Mouse (Mus musculus) midbrain, embryonic 16.5 days (tissue): ENCODE data around the gene Gm49318. TPM values are rescaled to one million over a fixed set of nuclear protein-coding genes. Genes with fewer than 3 reads are reported as not detected.

ENCODE experiments used
- ATAC-seq: fragments of 200-750 bp; cut with Nextera tagmentation; 2 replicates; pipeline ENCODE4 v1.8.0; 2017; ENCODE audit warnings: moderate TSS enrichment
- H3K27ac ChIP-seq: fragments of 300-500 bp; sonication (generic); 2 replicates; pipeline ENCODE4 v1.5.1; 2014; ENCODE audit warnings: mild to moderate bottlenecking, low read length, mixed read lengths
- H3K27me3 ChIP-seq: fragments of 300-500 bp; sonication (generic); 2 replicates; pipeline ENCODE4 v1.6.1; 2014; ENCODE audit warnings: low read depth, low read length, mixed read lengths; ENCODE audit not compliant: control insufficient read depth, insufficient read depth
- H3K36me3 ChIP-seq: fragments of 300-500 bp; sonication (generic); 2 replicates; pipeline ENCODE4 v1.6.1; 2014; ENCODE audit warnings: mild to moderate bottlenecking, low read length, moderate library complexity, mixed read lengths; ENCODE audit not compliant: control insufficient read depth, insufficient read depth
- H3K4me1 ChIP-seq: fragments of 300-500 bp; sonication (generic); 2 replicates; pipeline ENCODE4 v1.6.1; 2014; ENCODE audit warnings: mild to moderate bottlenecking, low read length, mixed read lengths; ENCODE audit not compliant: control insufficient read depth, insufficient read depth
- H3K4me2 ChIP-seq: fragments of 300-500 bp; sonication (generic); 2 replicates; pipeline ENCODE4 v1.6.1; 2014; ENCODE audit warnings: mild to moderate bottlenecking, low read length, mixed read lengths
- H3K4me3 ChIP-seq: fragments of 300-500 bp; sonication (generic); 2 replicates; pipeline ENCODE4 v1.5.1; 2014; ENCODE audit warnings: low read depth, mild to moderate bottlenecking, low read length, moderate library complexity, mixed read lengths
- H3K9ac ChIP-seq: fragments of 300-500 bp; sonication (generic); 2 replicates; pipeline ENCODE4 v1.6.1; 2014; ENCODE audit warnings: low read depth, low read length, mixed read lengths
- H3K9me3 ChIP-seq: fragments of 300-500 bp; sonication (generic); replicated peaks from 2 replicates; pipeline ENCODE4 v1.6.1; 2014; ENCODE audit warnings: mild to moderate bottlenecking, low read length, mixed read lengths; ENCODE audit not compliant: control insufficient read depth, poor library complexity, severe bottlenecking
- WGBS: fragments of 180-500 bp; shearing (Covaris S2); extraction: QIAGEN DNeasy Blood & Tissue Kit; methylation state at CpG from one replicate; pipeline ENCODE4 v1.1.7; 2014; 5-methylcytosine and 5-hydroxymethylcytosine counted together
- polyA plus RNA-seq: library from polyadenylated mRNA; unstranded; fragments of >200 nt; fragmentation: Nextera tagmentation; extraction: Ambion mirVana; gene quantifications from 2 replicates; pipeline ENCODE4 v1.2.1, GENCODE M21; 2015

Gene Gm49318
- polyA plus RNA-seq, 1 experiment from 2014 or later, result not detected

DNA sequence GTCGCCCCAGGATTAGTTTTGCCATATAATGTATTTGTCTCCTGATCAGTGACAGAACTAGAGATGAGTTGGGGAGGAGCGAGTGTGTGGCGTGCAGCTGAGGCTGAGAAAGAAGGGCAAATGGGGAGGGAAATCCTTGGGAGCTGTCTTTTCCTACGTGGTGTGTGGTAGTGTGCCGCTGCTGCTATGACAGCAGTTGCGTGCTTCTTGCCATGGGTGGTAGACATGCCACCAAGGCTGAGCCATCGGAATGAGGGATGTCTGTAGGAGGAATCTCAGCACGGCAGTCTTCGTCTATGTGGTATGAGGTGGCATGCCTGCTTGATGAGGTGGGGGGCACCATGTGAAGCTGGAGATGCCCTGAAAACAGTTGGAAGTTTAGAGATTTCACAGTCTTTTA, 40.7 kb downstream of the Gm49318 start:
- Histone ChIP-seq H3K9me3 (no peaks in the 10 kb centered on the region), H3K27ac (no peak overlapping the region), H3K27me3 (no peaks in the 10 kb centered on the region), H3K4me3 (no peak overlapping the region), H3K9ac (no peak overlapping the region), H3K36me3 (peaks cover 34% of the 10 kb centered on the region), H3K4me2 (no peak overlapping the region), H3K4me1 (peaks cover 2% of the 10 kb centered on the region; the same call in 1 of the 2 replicates)
- ATAC-seq, result no peak
- WGBS, result 91% methylated on average over 9 of the region's 9 CpGs

DNA sequence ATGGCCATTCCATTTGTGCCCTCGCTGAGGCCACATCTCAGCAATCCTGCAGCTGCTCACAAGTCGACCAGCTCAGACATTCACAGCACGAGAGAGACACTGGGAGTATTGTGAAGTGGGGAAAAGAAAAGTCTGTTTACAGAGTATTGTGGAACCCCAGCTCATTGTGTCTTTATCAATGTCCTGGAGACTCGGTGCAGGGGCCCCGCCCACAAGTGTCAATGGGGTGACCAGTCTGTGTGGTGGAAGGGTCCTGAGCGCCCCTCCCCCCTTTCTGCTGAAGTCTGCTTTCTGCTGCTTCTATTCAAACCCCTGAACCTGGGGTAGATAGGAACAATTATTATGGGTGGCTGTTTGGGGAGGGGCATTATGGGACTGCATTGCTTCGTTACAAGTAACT, 42.6 kb downstream of the Gm49318 start:
- Histone ChIP-seq H3K36me3 (peaks cover 41% of the 10 kb centered on the region), H3K4me3 (no peak overlapping the region), H3K4me1 (no peaks in the 10 kb centered on the region), H3K4me2 (no peak overlapping the region), H3K9ac (no peak overlapping the region), H3K27ac (no peak overlapping the region), H3K9me3 (no peaks in the 10 kb centered on the region), H3K27me3 (no peaks in the 10 kb centered on the region)
- ATAC-seq, result no peak
- 30% methylated on average over 7 of the region's 7 CpGs for WGBS

DNA sequence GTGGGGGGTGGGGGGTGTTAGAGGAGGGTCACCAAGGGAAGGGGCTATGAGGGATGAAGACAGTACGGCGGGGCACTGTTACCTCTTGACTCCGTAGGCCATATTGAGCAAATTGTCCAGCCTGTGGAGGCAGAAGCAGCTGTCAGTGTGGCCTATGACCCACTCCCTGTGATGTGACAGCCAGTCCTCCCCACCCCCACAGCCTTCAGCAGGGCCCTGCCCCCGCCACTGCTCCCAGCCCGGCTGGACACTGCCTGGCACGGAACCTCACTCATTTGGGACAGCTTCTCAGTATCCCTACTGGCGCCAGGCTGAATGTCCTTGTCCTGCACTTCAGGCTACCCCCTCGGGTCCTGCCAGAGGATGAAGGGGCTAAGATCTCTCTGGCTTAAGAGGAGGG, 46.5 kb downstream of the Gm49318 start:
- Histone ChIP-seq H3K27me3 (no peaks in the 10 kb centered on the region), H3K36me3 (peaks cover 34% of the 10 kb centered on the region), H3K4me3 (no peak overlapping the region), H3K4me1 (no peaks in the 10 kb centered on the region), H3K27ac (no peak overlapping the region), H3K9me3 (no peaks in the 10 kb centered on the region), H3K4me2 (no peak overlapping the region), H3K9ac (no peak overlapping the region)
- WGBS, result 53% methylated on average over 8 of the region's 8 CpGs
- no peak for ATAC-seq

DNA sequence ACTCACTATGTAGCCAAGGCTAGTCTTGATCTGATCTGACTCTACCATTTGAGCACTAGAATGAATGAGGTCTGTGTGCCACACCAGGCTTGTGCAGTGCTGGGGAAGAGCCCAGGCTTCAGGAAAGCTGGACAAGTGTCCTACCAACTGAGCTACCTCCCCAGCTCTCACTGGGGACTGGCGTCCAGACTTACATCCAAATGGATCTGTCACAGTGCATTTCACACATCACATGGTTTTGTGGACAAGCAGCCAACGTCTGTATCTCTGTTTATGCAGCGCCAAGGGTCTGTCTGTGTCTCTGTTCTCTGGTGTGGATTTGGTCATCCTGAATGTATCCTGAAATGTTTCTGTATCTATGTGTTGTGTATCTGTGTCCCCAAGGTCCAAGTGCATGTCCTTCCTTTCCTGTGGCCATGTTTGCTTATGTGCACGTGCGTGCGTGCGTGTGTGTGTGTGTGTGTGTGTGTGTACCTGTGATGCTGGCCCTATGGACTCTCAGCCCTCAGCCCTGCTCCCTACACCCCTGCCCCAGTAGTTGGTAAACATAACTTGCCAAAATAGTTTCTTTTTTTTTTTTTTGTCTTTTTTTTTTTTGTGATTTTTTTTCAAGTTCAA, 53.7 kb downstream of the Gm49318 start:
- 70% methylated on average over 7 of the region's 7 CpGs for WGBS
- no peak for ATAC-seq
- Histone ChIP-seq H3K4me2 (no peak overlapping the region), H3K9me3 (no peaks in the 10 kb centered on the region), H3K36me3 (peaks cover 25% of the 10 kb centered on the region), H3K27me3 (no peaks in the 10 kb centered on the region), H3K9ac (no peak overlapping the region), H3K4me1 (no peaks in the 10 kb centered on the region), H3K27ac (no peak overlapping the region), H3K4me3 (no peak overlapping the region)

DNA sequence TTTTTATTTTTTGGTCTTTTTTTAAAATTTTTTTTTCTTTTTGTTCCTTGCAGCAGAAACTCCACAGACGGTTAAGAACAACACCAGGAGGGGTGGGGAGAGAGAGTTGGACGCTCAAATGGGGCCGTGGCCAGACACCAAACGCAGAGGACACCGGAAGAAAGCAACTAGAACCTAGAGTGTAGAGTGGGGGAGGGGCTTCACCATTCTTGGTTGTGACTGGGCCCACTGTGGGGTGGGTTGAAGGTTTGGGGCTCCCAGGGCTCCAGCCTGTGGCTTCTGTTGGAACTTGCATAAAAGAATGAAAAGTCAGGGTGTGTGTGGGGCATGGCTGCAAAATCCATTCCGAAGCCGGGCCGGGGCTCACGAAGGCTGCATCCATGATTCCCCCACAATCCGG, 54.8 kb downstream of the Gm49318 start:
- Histone ChIP-seq H3K4me1 (no peaks in the 10 kb centered on the region), H3K27ac (no peak overlapping the region), H3K9me3 (no peaks in the 10 kb centered on the region), H3K4me2 (no peak overlapping the region), H3K36me3 (peaks cover 31% of the 10 kb centered on the region), H3K9ac (no peak overlapping the region), H3K4me3 (no peak overlapping the region), H3K27me3 (no peaks in the 10 kb centered on the region)
- 76% methylated on average over 10 of the region's 10 CpGs for WGBS
- no peak for ATAC-seq

DNA sequence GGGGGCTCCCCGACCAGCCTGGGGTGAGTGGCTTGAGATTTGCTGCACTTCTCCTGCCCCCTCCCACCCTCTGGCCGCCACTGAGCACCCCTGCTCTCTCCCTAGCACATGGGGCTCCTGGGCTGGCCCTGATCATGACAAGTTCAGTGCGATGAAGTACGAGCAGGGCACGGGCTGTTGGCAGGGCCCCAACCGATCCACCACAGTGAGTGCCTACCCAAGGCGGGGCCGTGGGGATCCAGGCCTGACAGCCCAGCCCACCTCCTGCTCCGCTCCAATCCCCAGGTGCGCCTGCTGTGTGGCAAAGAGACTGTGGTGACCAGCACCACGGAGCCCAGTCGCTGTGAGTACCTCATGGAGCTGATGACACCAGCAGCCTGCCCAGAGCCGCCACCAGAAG, 58.3 kb downstream of the Gm49318 start:
- H3K4me2 ChIP-seq, result no peak overlapping the region
- no peak overlapping the region for H3K27ac ChIP-seq
- 87% methylated on average over 13 of the region's 13 CpGs for WGBS

DNA sequence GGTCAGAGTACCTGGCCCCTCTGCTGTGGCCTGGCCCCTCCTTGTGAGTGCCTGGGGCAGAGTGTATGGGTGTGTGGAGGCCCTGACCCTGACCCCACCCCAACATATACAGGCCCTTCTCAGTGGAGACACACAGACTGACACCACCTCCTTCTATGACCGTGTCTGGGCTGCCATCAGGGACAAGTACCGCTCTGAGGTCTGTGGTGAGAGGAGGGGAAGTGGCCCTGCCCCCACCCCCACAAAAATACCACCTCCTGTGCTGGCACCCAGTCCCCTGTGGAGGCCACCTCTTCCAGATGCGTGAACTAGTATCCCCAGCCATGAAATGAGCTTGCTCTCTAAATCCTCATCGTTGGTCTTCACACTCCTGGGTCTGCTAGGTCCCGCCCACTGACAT, 60.0 kb downstream of the Gm49318 start:
- no peaks in the 10 kb centered on the region for H3K9me3 ChIP-seq
- H3K27ac ChIP-seq, result no peak overlapping the region
- H3K4me3 ChIP-seq, result no peak overlapping the region
- ATAC-seq, result peak; percentile 16; the same call in 1 of the 2 replicates
- no peak overlapping the region for H3K4me2 ChIP-seq
- 89% methylated on average over 5 of the region's 5 CpGs for WGBS
- no peaks in the 10 kb centered on the region for H3K27me3 ChIP-seq
- no peak overlapping the region for H3K9ac ChIP-seq
- H3K36me3 ChIP-seq, result peaks cover 52% of the 10 kb centered on the region
- H3K4me1 ChIP-seq, result no peaks in the 10 kb centered on the region

More for the DNA sequence above, 58.3 kb downstream of the Gm49318 start:
- Histone ChIP-seq H3K9me3 (no peaks in the 10 kb centered on the region), H3K4me3 (no peak overlapping the region), H3K4me1 (no peaks in the 10 kb centered on the region), H3K9ac (no peak overlapping the region), H3K27me3 (no peaks in the 10 kb centered on the region), H3K36me3 (peaks cover 52% of the 10 kb centered on the region)
- ATAC-seq, result peak; percentile 17; the same call in 1 of the 2 replicates

DNA sequence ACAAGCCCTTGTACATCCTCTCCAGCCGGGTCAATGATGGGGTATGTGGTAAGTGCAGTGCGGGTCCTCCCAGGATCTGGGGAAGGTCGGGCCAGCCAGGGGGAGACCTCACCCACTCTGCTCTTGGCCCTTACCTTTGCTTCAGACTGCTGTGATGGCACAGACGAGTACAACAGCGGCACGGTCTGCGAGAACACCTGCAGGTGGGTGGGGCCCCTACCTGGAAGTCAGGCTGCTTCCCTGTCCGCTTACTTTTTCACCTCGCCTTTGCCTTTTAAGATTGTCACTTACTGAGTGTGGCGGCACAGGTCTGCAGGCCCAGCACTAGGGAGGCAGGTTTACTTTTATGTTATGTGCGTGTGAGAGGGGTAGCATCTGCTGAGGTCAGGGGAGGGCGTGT, 66.5 kb downstream of the Gm49318 start:
- H3K4me1 ChIP-seq, result peaks cover 21% of the 10 kb centered on the region
- H3K36me3 ChIP-seq, result peaks cover 10% of the 10 kb centered on the region
- H3K4me3 ChIP-seq, result no peak overlapping the region
- H3K4me2 ChIP-seq, result no peak overlapping the region
- no peak overlapping the region for H3K9ac ChIP-seq
- H3K9me3 ChIP-seq, result no peaks in the 10 kb centered on the region
- H3K27me3 ChIP-seq, result no peaks in the 10 kb centered on the region
- H3K27ac ChIP-seq, result no peak overlapping the region
- no peak for ATAC-seq
- 95% methylated on average over 12 of the region's 12 CpGs for WGBS

DNA sequence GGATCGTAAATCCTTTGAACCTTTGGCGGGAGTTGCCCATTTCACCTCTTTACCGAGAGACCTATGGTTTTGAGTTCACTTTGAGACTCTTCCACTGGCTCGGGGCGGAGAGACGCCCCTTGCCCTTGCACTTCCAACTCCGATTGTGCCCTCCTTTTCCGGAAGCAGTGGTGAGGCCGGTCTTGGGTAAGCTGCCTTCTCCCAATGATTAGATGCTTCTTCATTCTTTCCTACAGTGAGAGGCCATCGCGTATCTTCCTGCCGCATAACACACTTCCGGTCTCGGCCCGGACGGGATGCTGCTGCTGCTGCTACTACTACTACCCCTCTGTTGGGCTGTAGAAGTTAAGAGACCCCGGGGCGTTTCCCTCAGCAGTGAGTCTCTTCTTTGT, 67.9 kb downstream of the Gm49318 start:
- H3K4me2 ChIP-seq, result peak overlapping the region; percentile 75
- H3K4me3 ChIP-seq, result peak overlapping the region; percentile 57
- H3K9ac ChIP-seq, result peak overlapping the region; percentile 71
- peak overlapping the region; percentile 74 for H3K27ac ChIP-seq
- no peaks in the 10 kb centered on the region for H3K27me3 ChIP-seq
- H3K9me3 ChIP-seq, result no peaks in the 10 kb centered on the region
- under 1% methylated on average over 18 of the region's 18 CpGs for WGBS
- peak; percentile 44 for ATAC-seq
- H3K36me3 ChIP-seq, result peaks cover 1% of the 10 kb centered on the region; the same call in 1 of the 2 replicates
- H3K4me1 ChIP-seq, result peaks cover 21% of the 10 kb centered on the region
